Mouse (Mus musculus) Patski (cell line): ENCODE measurements at regions not wholly inside any gene's neighbourhood (a gene's known extent, or its start where the extent isn't known, plus 50 kb on each side); places are given as distances from the start of the nearest gene placed in this dataset.

ENCODE experiments used
- ATAC-seq: fragments of 100-300 bp; one replicate; pipeline ENCODE4 v1.8.0; 2021
- CTCF ChIA-PET: fragments of 350-600 bp; sonication (Branson Sonifier 250); formaldehyde crosslinking; loops from one replicate; lab custom pipeline; 2022; ENCODE audit warnings: inconsistent platforms; lab: Charles Lee
- POLR2A ChIA-PET: fragments of 350-600 bp; sonication (Branson Sonifier 250); formaldehyde crosslinking; loops from one replicate; lab custom pipeline; 2022; ENCODE audit warnings: antibody characterized with exemption, inconsistent platforms; lab: Charles Lee
- DNase-seq: peaks from one replicate; pipeline ENCODE4 v3.0.0-alpha.2; 2011; ENCODE audit warnings: low read depth, low spot score
- H3K27me3 ChIP-seq: fragments of 371-371 bp; one replicate; pipeline ENCODE4 v1.5.1; 2021
- CTCF ChIP-seq: fragments of 100-300 bp; IDR thresholded peaks from one replicate; pipeline ENCODE4 v1.5.1; 2021
- in situ Hi-C: fragments of 300-500 bp; cut with MboI; formaldehyde crosslinking; loops from 3 replicates; pipeline ENCODE4 v1.11.1; 2018; ENCODE audit warnings: low pct_unique_long_range_greater_than_20kb, mixed read lengths

- in situ Hi-C loops: no loop called here
Observed at GRCm38 (mm10) chr12:92127648-92128047, 278.7 kb upstream of the Sel1l start.

GRCm38 (mm10) chr12:92120164-92120815, 271.3 kb upstream of the Sel1l start:
- CTCF ChIA-PET: no interaction called here

More at GRCm38 (mm10) chr12:92127648-92128047, 278.7 kb upstream of the Sel1l start:
- ATAC-seq: no peak
- POLR2A ChIA-PET: no interaction called here
- DNase-seq: no peak
- no peaks in the 10 kb centered on the region for H3K27me3 ChIP-seq
- CTCF ChIA-PET: no interaction called here
- TF ChIP-seq CTCF: no peak

GRCm38 (mm10) chr12:92109615-92110014, 260.7 kb upstream of the Sel1l start:
- DNase-seq (no peak), ATAC-seq (no peak)
- H3K27me3 ChIP-seq: no peaks in the 10 kb centered on the region
- POLR2A ChIA-PET: no interaction called here
- TF ChIP-seq CTCF: no peak
- in situ Hi-C loops: no loop called here
- CTCF ChIA-PET: no interaction called here

More at GRCm38 (mm10) chr12:92120164-92120815, 271.3 kb upstream of the Sel1l start:
- no peaks in the 10 kb centered on the region for H3K27me3 ChIP-seq
- DNase-seq: no peak
- POLR2A ChIA-PET: no interaction called here
- no peak for TF ChIP-seq CTCF
- in situ Hi-C loops: no loop called here
- no peak for ATAC-seq

GRCm38 (mm10) chr12:92100080-92100479, 251.1 kb upstream of the Sel1l start:
- in situ Hi-C loops: no loop called here
- TF ChIP-seq CTCF: no peak
- no peaks in the 10 kb centered on the region for H3K27me3 ChIP-seq
- ATAC-seq (no peak), DNase-seq (no peak)
- ChIA-PET POLR2A (no interaction called here), CTCF (no interaction called here)

GRCm38 (mm10) chr12:92092794-92093365, 243.9 kb upstream of the Sel1l start:
- ATAC-seq: no peak
- no peak for TF ChIP-seq CTCF
- in situ Hi-C loops: no loop called here

GRCm38 (mm10) chr12:92073209-92073608, 224.3 kb upstream of the Sel1l start:
- ChIA-PET POLR2A (no interaction called here), CTCF (no interaction called here)
- peaks cover 16% of the 10 kb centered on the region for H3K27me3 ChIP-seq
- in situ Hi-C loops: no loop called here
- no peak for TF ChIP-seq CTCF
- ATAC-seq (no peak), DNase-seq (no peak)

More at GRCm38 (mm10) chr12:92092794-92093365, 243.9 kb upstream of the Sel1l start:
- ChIA-PET POLR2A (no interaction called here), CTCF (interaction anchor here (1.5 kb wide), 1 partner anchor 12 kb away, joined by 3 read pairs; no protein-coding TSS in a partner anchor)
- H3K27me3 ChIP-seq: peaks cover 12% of the 10 kb centered on the region
- DNase-seq: no peak

- ATAC-seq: no peak
- DNase-seq: no peak
- CTCF ChIA-PET: no interaction called here
- POLR2A ChIA-PET: no interaction called here
- no peak for TF ChIP-seq CTCF
- H3K27me3 ChIP-seq: no peaks in the 10 kb centered on the region
- in situ Hi-C loops: no loop called here
Observed at GRCm38 (mm10) chr12:92062731-92063130, 213.8 kb upstream of the Sel1l start.

- ChIA-PET CTCF (no interaction called here), POLR2A (no interaction called here)
- no peaks in the 10 kb centered on the region for H3K27me3 ChIP-seq
- in situ Hi-C loops: no loop called here
- ATAC-seq (no peak), DNase-seq (no peak)
- no peak for TF ChIP-seq CTCF
Observed at GRCm38 (mm10) chr12:92040481-92040880, 191.5 kb upstream of the Sel1l start.

- ChIA-PET POLR2A (no interaction called here), CTCF (no interaction called here)
- no peak for DNase-seq
- no peak for ATAC-seq
- peaks cover 16% of the 10 kb centered on the region for H3K27me3 ChIP-seq
- TF ChIP-seq CTCF: no peak
- in situ Hi-C loops: no loop called here
Observed at GRCm38 (mm10) chr12:92029192-92029591, 180.2 kb upstream of the Sel1l start.

- ATAC-seq (no peak), DNase-seq (no peak)
- in situ Hi-C loops: no loop called here
- POLR2A ChIA-PET: no interaction called here
- CTCF ChIA-PET: no interaction called here
- peaks cover 16% of the 10 kb centered on the region for H3K27me3 ChIP-seq
- no peak for TF ChIP-seq CTCF
Observed at GRCm38 (mm10) chr12:92028354-92028753, 179.4 kb upstream of the Sel1l start.

GRCm38 (mm10) chr12:92024461-92025218, 175.7 kb upstream of the Sel1l start:
- ChIA-PET CTCF (no interaction called here), POLR2A (no interaction called here)
- in situ Hi-C loops: no loop called here
- TF ChIP-seq CTCF: no peak
- no peak for DNase-seq
- ATAC-seq: no peak
- peaks cover 32% of the 10 kb centered on the region for H3K27me3 ChIP-seq
